Mouse (Mus musculus) kidney, embryonic 14.5 days (tissue): ENCODE data around the gene Mroh3. TPM values are rescaled to one million over a fixed set of nuclear protein-coding genes. Genes with fewer than 3 reads are reported as not detected.

Experiments
- ATAC-seq: fragments of 200-750 bp; cut with Nextera tagmentation; 2 replicates; pipeline ENCODE4 v1.8.0; 2017; ENCODE audit warnings: moderate number of reproducible peaks, mild to moderate bottlenecking, moderate TSS enrichment, moderate library complexity; ENCODE audit not compliant: low FRiP score, low TSS enrichment
- H3K27ac ChIP-seq: fragments of 300-500 bp; sonication (generic); 2 replicates; pipeline ENCODE4 v1.5.1; 2014; ENCODE audit warnings: low read depth, mild to moderate bottlenecking, low read length, moderate library complexity, mixed read lengths
- H3K27me3 ChIP-seq: fragments of 300-500 bp; sonication (generic); 2 replicates; pipeline ENCODE4 v1.6.1; 2014; ENCODE audit warnings: mild to moderate bottlenecking, low read length; ENCODE audit not compliant: control insufficient read depth, insufficient read depth
- H3K36me3 ChIP-seq: fragments of 300-500 bp; sonication (generic); 2 replicates; pipeline ENCODE4 v1.6.1; 2014; ENCODE audit warnings: low read length, mixed read lengths; ENCODE audit not compliant: control insufficient read depth, insufficient read depth
- H3K4me1 ChIP-seq: fragments of 300-500 bp; sonication (generic); 2 replicates; pipeline ENCODE4 v1.6.1; 2014; ENCODE audit warnings: low read length, mixed read lengths; ENCODE audit not compliant: control insufficient read depth, insufficient read depth
- H3K4me2 ChIP-seq: fragments of 300-500 bp; sonication (generic); replicated peaks from 2 replicates; pipeline ENCODE4 v1.6.1; 2014; ENCODE audit warnings: low read depth, mild to moderate bottlenecking, low read length
- H3K4me3 ChIP-seq: fragments of 300-500 bp; sonication (generic); 2 replicates; pipeline ENCODE4 v1.5.1; 2014; ENCODE audit warnings: mild to moderate bottlenecking, low read length
- H3K9ac ChIP-seq: fragments of 300-500 bp; sonication (generic); 2 replicates; pipeline ENCODE4 v1.6.1; 2014; ENCODE audit warnings: low read depth, mild to moderate bottlenecking, low read length, moderate library complexity
- H3K9me3 ChIP-seq: fragments of 300-500 bp; sonication (generic); 2 replicates; pipeline ENCODE4 v1.6.1; 2016; ENCODE audit warnings: low read length; ENCODE audit not compliant: control insufficient read depth
- WGBS: fragments of 180-500 bp; shearing (Covaris S2); extraction: QIAGEN DNeasy Blood & Tissue Kit; methylation state at CpG from one replicate; pipeline ENCODE4 v1.1.7; 2014; 5-methylcytosine and 5-hydroxymethylcytosine counted together
- polyA plus RNA-seq: library from polyadenylated mRNA; unstranded; fragments of >200 nt; fragmentation: Nextera tagmentation; extraction: Ambion mirVana; gene quantifications from 2 replicates; pipeline ENCODE4 v1.2.1, GENCODE M21; 2014

Gene Mroh3
- polyA plus RNA-seq, 1 experiment from 2014 or later, result 0.43 TPM

DNA sequence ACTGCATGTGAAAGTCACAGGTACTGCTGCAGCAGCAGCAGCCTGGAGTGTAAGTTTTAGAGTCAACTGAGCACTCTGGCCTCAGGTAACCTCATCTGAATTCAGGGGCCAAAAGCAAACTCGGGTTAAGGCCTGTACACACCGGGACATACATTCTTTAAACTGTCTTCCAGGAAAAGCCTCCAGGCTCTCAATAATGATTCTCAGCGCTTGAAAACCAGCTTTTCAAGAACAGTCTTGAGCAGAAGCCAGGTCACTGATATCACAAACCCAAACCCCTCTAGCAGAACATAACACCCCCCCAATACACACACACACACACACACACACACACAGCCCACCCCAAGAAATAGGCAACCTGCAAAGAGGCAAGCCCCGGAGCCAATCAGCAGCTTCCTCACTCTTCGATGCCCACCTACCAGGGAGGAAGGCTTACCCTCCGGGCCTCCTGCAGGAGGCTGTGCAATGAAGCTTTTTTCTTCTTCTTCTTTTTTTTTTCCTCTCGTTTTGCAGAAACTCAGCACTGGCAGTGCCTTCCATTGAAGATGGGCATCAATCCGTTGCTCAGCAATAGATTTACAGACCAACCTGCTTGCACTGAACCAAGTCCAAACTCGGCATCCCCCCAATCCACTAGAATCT, 19.8 kb upstream of the Mroh3 start:
- Histone ChIP-seq H3K27me3 (no peaks in the 10 kb centered on the region), H3K9me3 (no peaks in the 10 kb centered on the region), H3K36me3 (no peaks in the 10 kb centered on the region), H3K4me3 (peak overlapping the region; percentile 62), H3K4me1 (peaks cover 54% of the 10 kb centered on the region), H3K9ac (peak overlapping the region; percentile 34; the same call in 1 of the 2 replicates), H3K27ac (peak overlapping the region; percentile 55), H3K4me2 (peak overlapping the region; percentile 52)
- 2% methylated on average over 9 of the region's 9 CpGs for WGBS
- no peak for ATAC-seq

DNA sequence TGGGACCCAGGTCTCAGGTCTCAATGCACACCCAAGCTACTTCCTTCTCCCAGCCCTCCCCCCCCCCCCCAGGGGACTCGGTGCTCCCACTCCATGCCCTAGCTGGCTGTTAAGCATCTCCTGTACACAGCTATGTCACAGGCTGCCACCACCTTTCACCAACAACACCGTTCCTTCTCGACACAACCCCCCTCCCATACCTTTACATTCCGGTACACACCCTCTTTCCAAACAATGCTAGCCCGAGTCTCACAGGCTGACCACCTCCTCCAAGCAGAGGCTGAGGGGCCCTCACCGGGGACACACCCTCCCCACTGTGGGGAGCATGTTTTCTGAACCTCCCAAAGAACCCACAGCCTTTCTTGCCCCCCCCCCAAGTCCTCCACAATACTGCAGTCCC, 19.0 kb upstream of the Mroh3 start:
- no peak for ATAC-seq
- Histone ChIP-seq H3K36me3 (peaks cover 3% of the 10 kb centered on the region; the same call in 1 of the 2 replicates), H3K4me3 (peak overlapping the region; percentile 62), H3K27me3 (no peaks in the 10 kb centered on the region), H3K9ac (peak overlapping the region; percentile 34; the same call in 1 of the 2 replicates), H3K9me3 (no peaks in the 10 kb centered on the region), H3K27ac (0 out of 2 replicates have a peak overlapping the region, but pooled peaks have one; percentile 62), H3K4me2 (peak overlapping the region; percentile 52), H3K4me1 (peaks cover 54% of the 10 kb centered on the region)
- WGBS, result 5% methylated on average over 6 of the region's 6 CpGs

DNA sequence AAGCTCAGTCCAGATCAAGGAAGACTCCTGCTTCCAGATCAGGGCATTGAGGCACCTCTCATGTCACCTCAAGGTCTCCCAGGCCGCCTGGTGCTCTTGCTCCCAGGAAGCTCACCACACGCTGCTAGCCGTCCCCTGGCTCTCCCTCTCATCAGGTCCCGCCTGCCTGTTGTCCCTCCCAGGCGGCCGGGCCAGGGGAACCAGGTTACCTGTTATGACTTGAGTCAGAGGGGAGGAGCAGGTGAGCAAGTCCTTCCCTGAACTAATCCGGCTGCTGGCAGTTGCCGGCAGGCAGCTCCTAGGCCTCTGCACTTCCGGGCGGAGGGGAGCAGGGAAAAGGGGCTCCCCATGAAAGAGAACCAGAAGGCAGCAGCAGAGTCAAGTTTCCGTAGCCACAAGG, 17.6 kb upstream of the Mroh3 start:
- Histone ChIP-seq H3K27ac (peak overlapping the region; percentile 56), H3K4me3 (peak overlapping the region; percentile 16; the same call in 1 of the 2 replicates), H3K36me3 (peaks cover 17% of the 10 kb centered on the region; the same call in 1 of the 2 replicates), H3K4me1 (peaks cover 54% of the 10 kb centered on the region), H3K4me2 (peak overlapping the region; percentile 52), H3K9me3 (no peaks in the 10 kb centered on the region), H3K9ac (peak overlapping the region; percentile 37), H3K27me3 (no peaks in the 10 kb centered on the region)
- ATAC-seq, result no peak
- WGBS, result 27% methylated on average over 11 of the region's 11 CpGs

DNA sequence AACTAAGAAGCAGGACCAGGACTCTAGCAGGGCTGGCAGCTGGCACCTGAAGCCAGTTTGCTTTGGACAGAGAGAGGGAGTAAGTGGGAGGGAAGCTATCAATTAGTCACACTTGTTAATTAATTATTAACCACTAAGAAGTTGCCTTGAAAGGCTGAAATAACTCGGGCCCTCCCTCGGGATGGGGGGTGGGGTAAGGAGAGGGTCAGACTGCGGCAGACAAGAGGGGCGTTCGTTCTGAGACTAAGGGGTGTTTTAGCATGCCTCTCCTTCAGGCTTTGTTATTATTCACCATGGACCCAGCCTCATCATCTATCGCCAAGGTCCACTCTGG, 16.4 kb upstream of the Mroh3 start:
- H3K36me3 ChIP-seq, result peaks cover 25% of the 10 kb centered on the region
- peak overlapping the region; percentile 52; the same call in 1 of the 2 replicates for H3K27ac ChIP-seq
- no peaks in the 10 kb centered on the region for H3K9me3 ChIP-seq
- H3K4me2 ChIP-seq, result peak overlapping the region; percentile 52
- no peak for ATAC-seq
- WGBS, result 11% methylated on average over 6 of the region's 6 CpGs
- no peak overlapping the region for H3K9ac ChIP-seq
- H3K27me3 ChIP-seq, result no peaks in the 10 kb centered on the region
- peaks cover 51% of the 10 kb centered on the region for H3K4me1 ChIP-seq
- H3K4me3 ChIP-seq, result peak overlapping the region; percentile 14

DNA sequence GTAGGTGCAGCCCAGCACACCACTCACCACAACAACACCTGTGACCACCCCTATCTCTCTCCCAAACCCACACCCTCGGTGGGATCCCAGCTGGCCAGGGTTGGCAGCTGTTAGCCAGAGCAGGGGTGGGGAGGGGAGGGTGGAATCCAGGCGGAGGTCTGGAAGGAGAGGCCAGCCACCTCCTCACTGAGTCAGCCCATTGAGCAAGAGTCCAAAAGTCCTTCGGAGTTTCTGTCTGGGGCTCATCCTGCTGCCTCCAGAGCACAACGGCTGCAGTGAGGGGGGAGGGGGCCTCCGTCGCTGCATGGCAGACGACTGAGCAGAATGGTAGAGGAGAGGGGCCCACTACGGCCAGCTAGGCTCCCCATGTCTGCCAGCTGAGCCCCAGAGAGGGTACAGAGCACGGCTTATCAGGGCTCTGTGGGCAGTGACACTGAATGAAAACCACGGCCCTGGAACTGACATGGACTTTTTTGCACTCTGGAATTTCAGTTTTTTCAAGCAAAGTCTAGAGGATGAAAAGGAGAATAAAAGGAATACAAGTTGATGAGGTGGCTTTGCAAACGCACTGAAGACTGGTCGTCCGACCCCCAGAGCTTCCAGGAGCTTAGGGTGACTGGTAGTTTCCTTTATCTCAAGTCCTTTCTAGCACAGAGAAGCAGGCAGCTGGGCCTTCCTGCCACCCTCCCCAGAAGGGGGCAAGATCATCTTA, 15.9 kb upstream of the Mroh3 start:
- 20% methylated on average over 13 of the region's 13 CpGs for WGBS
- peak overlapping the region; percentile 52; the same call in 1 of the 2 replicates for H3K27ac ChIP-seq
- peak overlapping the region; percentile 52 for H3K4me2 ChIP-seq
- no peaks in the 10 kb centered on the region for H3K27me3 ChIP-seq
- H3K4me1 ChIP-seq, result peaks cover 51% of the 10 kb centered on the region
- H3K9me3 ChIP-seq, result no peaks in the 10 kb centered on the region
- peak overlapping the region; percentile 14 for H3K4me3 ChIP-seq
- peak; percentile 33; the same call in 1 of the 2 replicates for ATAC-seq
- H3K9ac ChIP-seq, result peak overlapping the region; percentile 37; the same call in 1 of the 2 replicates
- peaks cover 30% of the 10 kb centered on the region for H3K36me3 ChIP-seq

DNA sequence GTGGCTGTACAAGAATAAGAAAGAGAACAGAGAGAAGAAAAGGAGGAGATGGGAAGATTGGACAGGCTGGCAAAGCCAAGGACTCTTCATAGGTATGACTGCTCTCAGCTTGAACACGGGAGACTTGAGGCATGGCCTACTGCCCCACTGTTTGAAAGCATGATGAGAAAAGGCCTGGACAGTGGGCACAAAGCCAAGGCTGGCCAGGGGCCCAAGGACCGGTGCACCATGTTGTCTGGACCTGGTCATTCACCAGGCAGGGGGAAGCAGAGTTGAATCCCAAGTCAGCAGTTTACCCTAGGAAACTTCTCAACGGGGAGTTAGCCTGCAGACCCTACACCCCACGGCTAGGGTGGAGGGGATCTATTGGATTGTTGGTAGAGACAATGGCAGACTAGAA, 15.2 kb upstream of the Mroh3 start:
- Histone ChIP-seq H3K27ac (no peak overlapping the region; the same call in 1 of the 2 replicates), H3K9me3 (no peaks in the 10 kb centered on the region), H3K36me3 (peaks cover 33% of the 10 kb centered on the region), H3K9ac (no peak overlapping the region), H3K4me1 (peaks cover 48% of the 10 kb centered on the region), H3K4me2 (no peak overlapping the region), H3K4me3 (no peak overlapping the region), H3K27me3 (no peaks in the 10 kb centered on the region)
- no peak for ATAC-seq
- 72% methylated on average over 4 of the region's 4 CpGs for WGBS

DNA sequence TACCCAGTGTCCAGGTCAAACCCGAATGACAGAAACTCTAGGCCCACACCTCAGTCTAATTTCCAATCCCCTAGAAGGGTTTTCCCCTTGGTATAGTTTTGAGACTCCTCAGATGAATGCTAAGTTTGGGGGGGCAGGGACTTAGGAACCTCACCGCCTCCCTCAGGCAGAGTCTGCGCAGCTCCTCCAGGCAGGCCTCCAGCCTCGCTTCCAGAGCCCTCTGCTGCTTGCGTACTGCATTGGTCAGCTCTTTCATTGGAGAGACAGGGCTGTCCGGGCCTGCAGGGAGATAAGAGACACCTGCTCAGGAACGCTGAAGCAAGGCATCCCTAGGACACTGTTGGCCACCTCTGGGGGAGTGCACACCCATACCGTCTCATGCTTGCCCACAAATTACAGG, 14.0 kb upstream of the Mroh3 start:
- no peak overlapping the region for H3K4me2 ChIP-seq
- no peaks in the 10 kb centered on the region for H3K27me3 ChIP-seq
- peaks cover 37% of the 10 kb centered on the region for H3K36me3 ChIP-seq
- H3K4me3 ChIP-seq, result no peak overlapping the region
- 72% methylated on average over 8 of the region's 8 CpGs for WGBS
- no peak overlapping the region for H3K27ac ChIP-seq
- H3K4me1 ChIP-seq, result peaks cover 36% of the 10 kb centered on the region
- H3K9ac ChIP-seq, result no peak overlapping the region
- H3K9me3 ChIP-seq, result no peaks in the 10 kb centered on the region
- ATAC-seq, result no peak

DNA sequence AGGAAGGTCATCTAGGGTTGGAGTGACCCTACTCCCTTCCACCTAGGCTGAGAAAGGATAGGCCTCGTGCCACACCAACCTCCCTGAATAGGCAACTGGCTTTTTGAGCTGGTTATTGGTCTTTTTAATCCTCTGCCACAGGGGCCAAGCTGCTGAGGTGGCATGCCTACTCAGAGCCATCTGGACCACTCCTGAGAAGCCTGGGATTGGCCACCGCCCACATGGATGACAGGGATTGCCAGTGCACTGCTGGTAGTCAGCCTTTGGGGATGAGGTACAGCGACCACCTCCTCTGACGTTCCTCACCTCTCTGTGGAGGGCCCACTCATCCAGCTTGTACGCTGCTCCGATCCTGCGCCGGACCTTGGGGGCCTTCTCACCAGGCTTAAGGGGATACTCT, 13.2 kb upstream of the Mroh3 start:
- no peaks in the 10 kb centered on the region for H3K9me3 ChIP-seq
- ATAC-seq, result no peak
- peaks cover 40% of the 10 kb centered on the region for H3K36me3 ChIP-seq
- 93% methylated on average over 8 of the region's 8 CpGs for WGBS
- H3K4me1 ChIP-seq, result peaks cover 33% of the 10 kb centered on the region
- no peak overlapping the region for H3K27ac ChIP-seq
- H3K27me3 ChIP-seq, result no peaks in the 10 kb centered on the region
- no peak overlapping the region for H3K4me3 ChIP-seq
- H3K9ac ChIP-seq, result no peak overlapping the region
- H3K4me2 ChIP-seq, result no peak overlapping the region

DNA sequence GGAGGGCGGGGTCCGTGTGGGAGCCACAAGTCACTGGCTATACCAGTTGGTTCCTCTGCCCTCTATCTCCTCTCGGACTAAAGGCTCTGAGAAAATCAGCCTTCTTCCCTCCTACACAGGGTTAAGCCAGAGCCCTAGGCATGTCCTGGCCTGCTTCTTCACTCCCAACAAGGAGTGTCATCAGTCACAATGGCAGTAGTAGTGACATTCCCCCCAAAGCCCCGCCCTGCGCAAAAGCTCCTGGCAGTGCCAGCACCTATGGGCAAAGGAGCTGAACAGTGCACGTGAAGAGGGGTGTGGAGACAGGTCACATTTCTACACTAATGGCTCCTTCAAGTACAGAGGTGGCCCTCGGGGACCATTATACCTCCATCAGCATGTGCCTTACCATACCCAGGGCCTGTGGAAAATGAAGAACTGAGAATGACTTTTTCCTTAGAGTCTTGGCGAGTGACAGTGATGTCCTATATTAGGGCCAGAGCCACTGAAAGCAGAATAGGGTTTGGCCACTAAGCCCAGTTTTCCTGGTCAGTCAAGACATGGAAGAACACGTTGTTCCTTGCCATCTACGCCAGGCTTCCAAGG, 11.2 kb upstream of the Mroh3 start:
- Histone ChIP-seq H3K4me3 (no peak overlapping the region), H3K4me1 (peaks cover 18% of the 10 kb centered on the region), H3K27me3 (no peaks in the 10 kb centered on the region), H3K4me2 (no peak overlapping the region), H3K36me3 (peaks cover 52% of the 10 kb centered on the region), H3K9me3 (no peaks in the 10 kb centered on the region), H3K9ac (no peak overlapping the region), H3K27ac (no peak overlapping the region)
- WGBS, result 90% methylated on average over 10 of the region's 10 CpGs
- no peak for ATAC-seq
